Mouse (Mus musculus): Measurements from ENCODE around the gene Gcfc2. TPM values are rescaled to one million over a fixed set of nuclear protein-coding genes. Genes with fewer than 3 reads are reported as not detected.

Gcfc2 gene
- polyA plus RNA-seq, 1 experiment from 2014 or later: 6.7 TPM

GRCm38 (mm10) chr6:81941718-81942117 lies 18.2 kb downstream of the Gcfc2 start:
- WGBS: 92% methylated on average over 5 of the region's 5 CpGs
- H3K36me3 ChIP-seq (ENCODE audit: control insufficient read depth, insufficient read depth, low read length): peaks cover 30% of the 10 kb centered on the region

GRCm38 (mm10) chr6:81943281-81943680 lies 19.8 kb downstream of the Gcfc2 start:
- H3K4me1 ChIP-seq (ENCODE audit: control insufficient read depth, insufficient read depth, low read depth, low read length): no peaks in the 10 kb centered on the region
- 93% methylated on average over 2 of the region's 2 CpGs for WGBS
- H3K27ac ChIP-seq (ENCODE audit: low read depth, low read length): no peak overlapping the region
- no peak for ATAC-seq
- H3K4me2 ChIP-seq (ENCODE audit: low read length): no peak overlapping the region
- H3K36me3 ChIP-seq (ENCODE audit: control insufficient read depth, insufficient read depth, low read length): peaks cover 38% of the 10 kb centered on the region
- no peak overlapping the region for H3K4me3 ChIP-seq (ENCODE audit: low read length)
- H3K9me3 ChIP-seq (ENCODE audit: control insufficient read depth, low read length): no peaks in the 10 kb centered on the region
- H3K27me3 ChIP-seq (replicated peaks; ENCODE audit: control insufficient read depth, insufficient read depth, low read length): no peaks in the 10 kb centered on the region
- H3K9ac ChIP-seq (ENCODE audit: low read depth, low read length): no peak overlapping the region

More at GRCm38 (mm10) chr6:81941718-81942117, 18.2 kb downstream of the Gcfc2 start:
- Histone ChIP-seq H3K4me3 (ENCODE audit: low read length) (no peak overlapping the region), H3K9ac (ENCODE audit: low read depth, low read length) (no peak overlapping the region), H3K4me1 (ENCODE audit: control insufficient read depth, insufficient read depth, low read depth, low read length) (no peaks in the 10 kb centered on the region), H3K27ac (ENCODE audit: low read depth, low read length) (no peak overlapping the region), H3K27me3 (replicated peaks; ENCODE audit: control insufficient read depth, insufficient read depth, low read length) (no peaks in the 10 kb centered on the region), H3K4me2 (ENCODE audit: low read length) (no peak overlapping the region), H3K9me3 (ENCODE audit: control insufficient read depth, low read length) (no peaks in the 10 kb centered on the region)
- ATAC-seq: no peak

DNA sequence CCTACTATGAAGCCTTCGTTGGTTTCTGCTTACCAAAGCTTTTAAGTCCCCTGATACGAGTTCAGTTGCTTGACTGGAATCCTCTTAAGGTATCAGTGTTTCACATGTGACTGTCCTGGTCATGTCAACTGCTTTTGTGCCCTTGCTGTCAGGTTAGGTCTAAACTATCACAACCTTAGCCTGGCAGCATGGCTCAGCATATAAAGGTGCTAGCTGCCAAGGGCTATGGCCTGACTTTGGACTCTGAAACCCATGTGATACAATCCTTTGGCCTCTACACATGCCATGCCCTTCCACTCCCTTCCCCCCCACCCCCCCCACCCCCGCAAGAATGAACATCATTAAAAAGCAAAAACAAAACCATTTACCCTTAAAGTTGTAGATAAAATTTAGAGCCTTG lies 21.0 kb downstream of the Gcfc2 start:
- no peak for ATAC-seq
- no peaks in the 10 kb centered on the region for H3K4me1 ChIP-seq (ENCODE audit: control insufficient read depth, insufficient read depth, low read depth, low read length)
- no peaks in the 10 kb centered on the region for H3K9me3 ChIP-seq (ENCODE audit: control insufficient read depth, low read length)
- H3K4me3 ChIP-seq (ENCODE audit: low read length): no peak overlapping the region
- H3K27ac ChIP-seq (ENCODE audit: low read depth, low read length): no peak overlapping the region
- 95% methylated on average over 3 of the region's 3 CpGs for WGBS
- no peaks in the 10 kb centered on the region for H3K27me3 ChIP-seq (replicated peaks; ENCODE audit: control insufficient read depth, insufficient read depth, low read length)
- H3K36me3 ChIP-seq (ENCODE audit: control insufficient read depth, insufficient read depth, low read length): peaks cover 39% of the 10 kb centered on the region
- no peak overlapping the region for H3K4me2 ChIP-seq (ENCODE audit: low read length)
- no peak overlapping the region for H3K9ac ChIP-seq (ENCODE audit: low read depth, low read length)

DNA sequence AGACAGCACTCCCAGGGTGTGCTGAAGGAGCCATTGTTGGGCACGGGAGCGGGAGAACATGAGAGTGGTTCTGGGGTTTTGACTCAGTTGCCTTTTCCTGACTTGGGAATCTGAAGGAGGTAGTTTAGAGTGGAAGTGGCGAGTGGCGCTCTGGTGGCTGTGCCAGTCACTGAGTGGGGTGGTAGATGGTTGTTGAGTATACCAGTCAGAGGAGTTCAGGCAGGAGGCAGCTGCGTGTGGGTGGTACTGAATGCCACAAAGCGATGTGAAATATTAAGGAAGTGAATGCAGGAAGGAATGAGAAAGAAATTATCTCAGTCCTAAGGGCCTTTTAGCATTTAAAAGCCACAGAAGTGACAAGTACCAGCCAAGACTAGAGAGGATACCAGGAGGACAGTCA lies 23.4 kb downstream of the Gcfc2 start:
- H3K27ac ChIP-seq (ENCODE audit: low read depth, low read length): no peak overlapping the region
- no peak for ATAC-seq
- no peak overlapping the region for H3K9ac ChIP-seq (ENCODE audit: low read depth, low read length)
- no peaks in the 10 kb centered on the region for H3K27me3 ChIP-seq (replicated peaks; ENCODE audit: control insufficient read depth, insufficient read depth, low read length)
- no peak overlapping the region for H3K4me2 ChIP-seq (ENCODE audit: low read length)
- no peaks in the 10 kb centered on the region for H3K4me1 ChIP-seq (ENCODE audit: control insufficient read depth, insufficient read depth, low read depth, low read length)
- no peak overlapping the region for H3K4me3 ChIP-seq (ENCODE audit: low read length)
- peaks cover 40% of the 10 kb centered on the region for H3K36me3 ChIP-seq (ENCODE audit: control insufficient read depth, insufficient read depth, low read length)
- no peaks in the 10 kb centered on the region for H3K9me3 ChIP-seq (ENCODE audit: control insufficient read depth, low read length)
- 98% methylated on average over 6 of the region's 6 CpGs for WGBS

- Histone ChIP-seq H3K27ac (ENCODE audit: low read depth, low read length) (no peak overlapping the region), H3K4me3 (ENCODE audit: low read length) (no peak overlapping the region), H3K9me3 (ENCODE audit: control insufficient read depth, low read length) (no peaks in the 10 kb centered on the region), H3K9ac (ENCODE audit: low read depth, low read length) (no peak overlapping the region), H3K4me1 (ENCODE audit: control insufficient read depth, insufficient read depth, low read depth, low read length) (no peaks in the 10 kb centered on the region), H3K36me3 (ENCODE audit: control insufficient read depth, insufficient read depth, low read length) (peaks cover 31% of the 10 kb centered on the region), H3K27me3 (replicated peaks; ENCODE audit: control insufficient read depth, insufficient read depth, low read length) (no peaks in the 10 kb centered on the region), H3K4me2 (ENCODE audit: low read length) (no peak overlapping the region)
- 92% methylated on average over 5 of the region's 5 CpGs for WGBS
- no peak for ATAC-seq
Measured at GRCm38 (mm10) chr6:81955133-81955532, 31.7 kb downstream of the Gcfc2 start.

- no peak for ATAC-seq
- Histone ChIP-seq H3K27ac (ENCODE audit: low read depth, low read length) (no peak overlapping the region), H3K4me3 (ENCODE audit: low read length) (no peak overlapping the region), H3K9ac (ENCODE audit: low read depth, low read length) (no peak overlapping the region), H3K4me1 (ENCODE audit: control insufficient read depth, insufficient read depth, low read depth, low read length) (no peaks in the 10 kb centered on the region), H3K36me3 (ENCODE audit: control insufficient read depth, insufficient read depth, low read length) (peaks cover 33% of the 10 kb centered on the region), H3K4me2 (ENCODE audit: low read length) (no peak overlapping the region), H3K27me3 (replicated peaks; ENCODE audit: control insufficient read depth, insufficient read depth, low read length) (no peaks in the 10 kb centered on the region), H3K9me3 (ENCODE audit: control insufficient read depth, low read length) (no peaks in the 10 kb centered on the region)
- WGBS: 91% methylated on average over 4 of the region's 4 CpGs
Measured at GRCm38 (mm10) chr6:81956399-81956798, 32.9 kb downstream of the Gcfc2 start.

- 93% methylated on average over 11 of the region's 11 CpGs for WGBS
- no peak overlapping the region for H3K9ac ChIP-seq (ENCODE audit: low read depth, low read length)
- H3K4me3 ChIP-seq (ENCODE audit: low read length): no peak overlapping the region
- H3K36me3 ChIP-seq (ENCODE audit: control insufficient read depth, insufficient read depth, low read length): peaks cover 30% of the 10 kb centered on the region
- no peaks in the 10 kb centered on the region for H3K27me3 ChIP-seq (replicated peaks; ENCODE audit: control insufficient read depth, insufficient read depth, low read length)
- no peak overlapping the region for H3K27ac ChIP-seq (ENCODE audit: low read depth, low read length)
- H3K4me2 ChIP-seq (ENCODE audit: low read length): no peak overlapping the region
- H3K9me3 ChIP-seq (ENCODE audit: control insufficient read depth, low read length): no peaks in the 10 kb centered on the region
- H3K4me1 ChIP-seq (ENCODE audit: control insufficient read depth, insufficient read depth, low read depth, low read length): no peaks in the 10 kb centered on the region
- no peak for ATAC-seq
Measured at GRCm38 (mm10) chr6:81957992-81958391, 34.5 kb downstream of the Gcfc2 start.

DNA sequence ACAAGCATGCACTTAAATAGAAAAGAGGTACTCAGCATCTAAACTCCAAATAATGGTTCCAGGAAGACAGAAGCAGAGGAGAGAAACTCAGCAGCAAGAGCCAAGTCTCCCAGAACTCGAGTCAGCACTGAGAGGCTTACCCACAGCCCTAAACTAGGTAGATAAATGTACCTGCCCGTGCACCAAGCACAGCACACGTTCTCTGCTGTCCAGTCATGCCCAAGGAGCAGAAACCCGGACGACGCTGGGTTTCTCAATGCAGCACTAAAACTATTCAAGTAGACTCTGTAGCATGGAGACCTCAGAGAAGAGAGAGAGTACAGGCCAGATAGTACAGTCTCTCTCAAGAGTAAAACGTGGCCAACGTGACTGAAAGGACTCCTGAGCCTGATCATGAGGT lies 36.4 kb downstream of the Gcfc2 start:
- no peaks in the 10 kb centered on the region for H3K9me3 ChIP-seq (ENCODE audit: control insufficient read depth, low read length)
- WGBS: 93% methylated on average over 8 of the region's 8 CpGs
- no peak overlapping the region for H3K4me3 ChIP-seq (ENCODE audit: low read length)
- H3K36me3 ChIP-seq (ENCODE audit: control insufficient read depth, insufficient read depth, low read length): peaks cover 36% of the 10 kb centered on the region
- H3K4me2 ChIP-seq (ENCODE audit: low read length): no peak overlapping the region
- no peak overlapping the region for H3K27ac ChIP-seq (ENCODE audit: low read depth, low read length)
- H3K27me3 ChIP-seq (replicated peaks; ENCODE audit: control insufficient read depth, insufficient read depth, low read length): no peaks in the 10 kb centered on the region
- peaks cover 6% of the 10 kb centered on the region for H3K4me1 ChIP-seq (ENCODE audit: control insufficient read depth, insufficient read depth, low read depth, low read length)
- no peak for ATAC-seq
- no peak overlapping the region for H3K9ac ChIP-seq (ENCODE audit: low read depth, low read length)

- H3K36me3 ChIP-seq (ENCODE audit: control insufficient read depth, insufficient read depth, low read length): peaks cover 36% of the 10 kb centered on the region
- H3K4me1 ChIP-seq (ENCODE audit: control insufficient read depth, insufficient read depth, low read depth, low read length): peaks cover 9% of the 10 kb centered on the region
- no peak for ATAC-seq
Measured at GRCm38 (mm10) chr6:81960284-81960683, 36.8 kb downstream of the Gcfc2 start.

More at GRCm38 (mm10) chr6:81960284-81960683, 36.8 kb downstream of the Gcfc2 start:
- Histone ChIP-seq H3K27ac (ENCODE audit: low read depth, low read length) (no peak overlapping the region), H3K9ac (ENCODE audit: low read depth, low read length) (no peak overlapping the region), H3K4me2 (ENCODE audit: low read length) (no peak overlapping the region), H3K9me3 (ENCODE audit: control insufficient read depth, low read length) (no peaks in the 10 kb centered on the region), H3K27me3 (replicated peaks; ENCODE audit: control insufficient read depth, insufficient read depth, low read length) (no peaks in the 10 kb centered on the region), H3K4me3 (ENCODE audit: low read length) (no peak overlapping the region)
- 96% methylated on average over 1 of the region's 1 CpGs for WGBS

All from hindbrain, embryonic 16.5 days (tissue).